Mouse (Mus musculus): ENCODE measurements around the gene Themis2. TPM values are rescaled to one million over a fixed set of nuclear protein-coding genes. Genes with fewer than 3 reads are reported as not detected.

Themis2 gene
- polyA plus RNA-seq, 1 experiment, result 0.25 TPM

DNA sequence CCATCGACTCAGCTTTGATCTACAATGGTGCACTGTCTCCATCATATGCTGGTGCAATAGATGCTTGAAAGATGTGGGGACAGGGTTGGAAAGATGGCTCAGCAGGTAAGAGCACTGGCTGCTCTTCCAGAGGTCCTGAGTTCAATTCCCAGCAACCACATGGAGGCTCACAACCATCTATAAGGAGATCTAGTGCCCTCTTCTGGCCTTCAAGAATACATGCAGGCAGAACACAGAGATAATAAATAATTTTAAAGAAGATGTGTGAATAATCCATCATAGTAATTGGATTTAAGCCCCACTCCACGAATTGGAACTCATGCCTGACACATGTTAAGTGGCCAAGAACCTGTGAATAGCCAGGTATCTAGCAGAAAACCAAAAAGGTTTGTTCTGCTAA, 22.3 kb upstream of the Themis2 start:
- peaks cover 2% of the 10 kb centered on the region; the same call in 1 of the 2 replicates for H3K4me1 ChIP-seq (ENCODE audit: control insufficient read depth, insufficient read depth, low read length)

DNA sequence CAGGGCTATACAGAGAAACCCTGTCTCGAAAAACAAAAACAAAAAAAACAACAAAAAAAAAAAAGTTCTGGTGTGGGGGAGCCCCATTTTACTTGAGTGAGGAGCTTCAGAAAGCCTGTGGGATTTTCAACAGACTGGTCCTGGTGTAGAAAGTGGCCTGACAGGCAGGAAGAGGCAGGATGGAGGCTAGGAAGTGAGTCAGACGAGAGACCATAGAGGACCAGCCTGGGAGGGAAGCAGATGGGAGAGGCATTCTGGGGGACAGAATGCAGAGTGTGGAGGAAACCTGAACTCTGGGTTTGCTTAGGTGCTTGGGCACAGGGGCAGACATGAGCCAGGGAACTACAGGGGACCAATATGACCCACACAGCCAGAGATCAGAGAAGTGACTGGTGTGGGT, 20.7 kb upstream of the Themis2 start:
- Histone ChIP-seq H3K27me3 (ENCODE audit: control insufficient read depth, insufficient read depth, low read length) (no peaks in the 10 kb centered on the region), H3K4me3 (ENCODE audit: control insufficient read depth, low read depth, low read length) (no peak overlapping the region), H3K4me1 (ENCODE audit: control insufficient read depth, insufficient read depth, low read length) (no peaks in the 10 kb centered on the region), H3K27ac (ENCODE audit: control insufficient read depth, insufficient read depth, low read depth, low read length) (no peak overlapping the region), H3K36me3 (ENCODE audit: control insufficient read depth, insufficient read depth, low read length) (no peaks in the 10 kb centered on the region)
- TF ChIP-seq POLR2A (IDR thresholded peaks at IDR 0.05; ENCODE audit: control insufficient read depth, low read depth, low read length) (no peak), CTCF (IDR thresholded peaks at IDR 0.05; ENCODE audit: control insufficient read depth, insufficient read depth, insufficient replicate concordance, low read depth, low read length) (no peak)

More for the DNA sequence above, 22.3 kb upstream of the Themis2 start:
- H3K27ac ChIP-seq (ENCODE audit: control insufficient read depth, insufficient read depth, low read depth, low read length), result no peak overlapping the region
- H3K36me3 ChIP-seq (ENCODE audit: control insufficient read depth, insufficient read depth, low read length), result no peaks in the 10 kb centered on the region
- no peaks in the 10 kb centered on the region for H3K27me3 ChIP-seq (ENCODE audit: control insufficient read depth, insufficient read depth, low read length)
- TF ChIP-seq POLR2A (IDR thresholded peaks at IDR 0.05; ENCODE audit: control insufficient read depth, low read depth, low read length), result no peak
- TF ChIP-seq CTCF (IDR thresholded peaks at IDR 0.05; ENCODE audit: control insufficient read depth, insufficient read depth, insufficient replicate concordance, low read depth, low read length), result no peak
- H3K4me3 ChIP-seq (ENCODE audit: control insufficient read depth, low read depth, low read length), result no peak overlapping the region

DNA sequence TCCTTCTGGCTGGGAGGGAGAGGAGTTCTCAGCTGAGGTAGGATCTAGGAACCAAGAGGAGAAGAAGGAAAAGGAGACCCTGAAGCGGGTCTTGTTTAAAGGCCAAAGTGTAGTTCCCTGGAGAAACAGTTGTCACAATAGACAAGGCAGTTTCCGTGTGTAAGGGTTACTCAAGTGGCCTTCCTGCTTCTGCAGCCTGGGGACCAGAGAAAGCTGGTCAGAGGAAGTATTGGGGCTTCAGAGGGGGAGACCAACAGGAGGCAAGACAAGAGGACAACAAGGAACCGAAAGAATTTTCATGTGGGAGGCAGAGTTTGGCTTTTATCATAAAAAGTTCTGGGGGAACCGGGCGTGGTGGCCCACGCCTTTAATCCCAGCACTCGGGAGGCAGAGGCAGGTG, 20.2 kb upstream of the Themis2 start:
- H3K36me3 ChIP-seq (ENCODE audit: control insufficient read depth, insufficient read depth, low read length), result no peaks in the 10 kb centered on the region
- no peak overlapping the region for H3K27ac ChIP-seq (ENCODE audit: control insufficient read depth, insufficient read depth, low read depth, low read length)
- TF ChIP-seq POLR2A (IDR thresholded peaks at IDR 0.05; ENCODE audit: control insufficient read depth, low read depth, low read length) (no peak), CTCF (IDR thresholded peaks at IDR 0.05; ENCODE audit: control insufficient read depth, insufficient read depth, insufficient replicate concordance, low read depth, low read length) (no peak)
- no peaks in the 10 kb centered on the region for H3K27me3 ChIP-seq (ENCODE audit: control insufficient read depth, insufficient read depth, low read length)
- H3K4me1 ChIP-seq (ENCODE audit: control insufficient read depth, insufficient read depth, low read length), result no peaks in the 10 kb centered on the region
- no peak overlapping the region for H3K4me3 ChIP-seq (ENCODE audit: control insufficient read depth, low read depth, low read length)

DNA sequence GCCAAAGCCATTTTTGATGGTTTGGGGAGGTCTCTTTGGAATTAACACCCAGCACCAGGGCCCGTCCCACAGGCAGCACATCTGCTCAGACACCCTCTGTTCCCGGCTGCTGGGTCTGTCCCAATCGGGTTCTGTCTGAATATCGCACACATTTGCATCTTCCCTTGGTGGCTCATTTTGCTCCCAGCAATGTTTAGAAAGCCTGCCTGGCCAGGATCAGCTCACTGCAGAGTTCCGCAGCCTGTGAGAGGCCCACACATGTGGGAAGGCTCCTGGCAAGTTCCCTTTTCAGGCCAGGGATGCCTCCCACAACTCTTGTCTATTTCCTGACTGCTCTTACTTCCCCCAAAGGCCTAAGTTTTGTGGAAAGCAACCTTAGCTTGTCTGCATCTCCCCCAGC, 13.4 kb upstream of the Themis2 start:
- no peak overlapping the region for H3K27ac ChIP-seq (ENCODE audit: control insufficient read depth, insufficient read depth, low read depth, low read length)
- no peaks in the 10 kb centered on the region for H3K27me3 ChIP-seq (ENCODE audit: control insufficient read depth, insufficient read depth, low read length)
- H3K36me3 ChIP-seq (ENCODE audit: control insufficient read depth, insufficient read depth, low read length), result no peaks in the 10 kb centered on the region
- TF ChIP-seq POLR2A (IDR thresholded peaks at IDR 0.05; ENCODE audit: control insufficient read depth, low read depth, low read length), result no peak
- TF ChIP-seq CTCF (IDR thresholded peaks at IDR 0.05; ENCODE audit: control insufficient read depth, insufficient read depth, insufficient replicate concordance, low read depth, low read length), result no peak
- no peak overlapping the region for H3K4me3 ChIP-seq (ENCODE audit: control insufficient read depth, low read depth, low read length)
- no peaks in the 10 kb centered on the region; the same call in 1 of the 2 replicates for H3K4me1 ChIP-seq (ENCODE audit: control insufficient read depth, insufficient read depth, low read length)

DNA sequence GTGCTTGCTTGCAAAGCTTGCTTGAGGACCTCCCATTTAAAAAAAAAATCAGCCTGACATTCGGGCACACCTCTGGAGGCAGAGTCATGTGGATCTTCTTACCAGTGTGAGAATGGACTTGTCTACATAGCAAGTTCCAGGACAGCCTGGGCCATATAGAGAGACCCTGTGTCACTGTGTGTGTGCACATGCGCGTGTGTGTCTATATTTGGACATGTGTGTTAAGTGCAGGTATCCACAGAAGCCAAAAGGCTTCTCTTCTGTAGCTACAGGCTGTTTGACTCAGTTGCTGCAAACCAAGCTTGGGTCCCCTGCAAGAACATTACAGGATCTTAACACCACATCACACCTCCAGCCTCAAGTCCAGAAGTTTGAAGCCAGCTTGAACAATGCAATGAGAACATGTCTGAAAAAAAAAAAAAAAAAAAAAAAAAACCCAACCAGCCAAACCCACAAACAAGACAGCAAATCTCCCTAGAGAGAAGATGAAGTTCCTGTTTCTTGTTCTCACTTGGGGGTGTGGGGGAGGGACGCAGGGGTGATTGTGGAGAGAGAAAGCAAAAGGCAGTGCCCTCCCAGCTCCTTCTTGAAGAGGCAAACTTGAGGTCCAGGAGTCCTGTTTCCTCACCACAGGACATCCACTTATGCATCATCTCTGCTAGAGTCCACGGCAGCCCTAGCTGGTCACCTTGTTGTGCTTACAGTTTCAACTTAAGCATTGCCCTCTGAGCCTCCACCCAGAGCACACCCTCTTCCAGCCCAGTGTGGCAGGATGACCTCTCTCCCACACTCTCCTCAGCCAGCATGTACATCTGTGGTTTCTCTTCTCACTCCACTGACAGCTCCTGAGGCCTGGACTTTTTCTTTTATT, 11.8 kb upstream of the Themis2 start:
- no peaks in the 10 kb centered on the region for H3K27me3 ChIP-seq (ENCODE audit: control insufficient read depth, insufficient read depth, low read length)
- TF ChIP-seq CTCF (IDR thresholded peaks at IDR 0.05; ENCODE audit: control insufficient read depth, insufficient read depth, insufficient replicate concordance, low read depth, low read length) (no peak), POLR2A (IDR thresholded peaks at IDR 0.05; ENCODE audit: control insufficient read depth, low read depth, low read length) (no peak)
- no peaks in the 10 kb centered on the region; the same call in 1 of the 2 replicates for H3K4me1 ChIP-seq (ENCODE audit: control insufficient read depth, insufficient read depth, low read length)
- H3K36me3 ChIP-seq (ENCODE audit: control insufficient read depth, insufficient read depth, low read length), result no peaks in the 10 kb centered on the region
- H3K27ac ChIP-seq (ENCODE audit: control insufficient read depth, insufficient read depth, low read depth, low read length), result no peak overlapping the region
- no peak overlapping the region for H3K4me3 ChIP-seq (ENCODE audit: control insufficient read depth, low read depth, low read length)

DNA sequence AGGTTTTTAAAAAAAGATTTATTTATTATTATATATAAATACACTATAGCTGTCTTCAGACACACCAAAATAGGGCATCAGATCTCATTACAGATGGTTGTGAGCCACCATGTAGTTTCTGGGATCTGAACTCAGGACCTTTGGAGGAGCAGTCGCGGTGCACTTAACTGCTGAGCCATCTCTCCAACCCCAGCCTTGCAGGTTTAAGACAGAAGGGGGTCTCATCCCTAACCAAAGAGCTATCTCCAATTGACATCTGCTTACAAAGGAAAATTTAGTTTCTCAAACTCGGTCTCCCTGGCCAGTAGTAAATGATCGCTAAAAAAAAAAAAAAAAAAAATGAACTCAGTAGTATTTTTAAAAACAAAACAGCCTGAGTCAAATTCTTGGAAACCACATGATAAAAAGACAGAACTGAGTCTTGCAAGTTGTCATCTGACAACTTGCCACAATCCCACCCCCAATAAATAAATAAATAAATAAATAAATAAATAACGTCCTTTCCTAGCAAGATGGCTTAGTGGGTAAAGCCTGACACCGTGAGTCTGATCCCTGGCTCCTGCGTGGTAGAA, 10.5 kb upstream of the Themis2 start:
- no peak overlapping the region for H3K4me3 ChIP-seq (ENCODE audit: control insufficient read depth, low read depth, low read length)
- H3K27ac ChIP-seq (ENCODE audit: control insufficient read depth, insufficient read depth, low read depth, low read length), result no peak overlapping the region
- H3K36me3 ChIP-seq (ENCODE audit: control insufficient read depth, insufficient read depth, low read length), result no peaks in the 10 kb centered on the region
- H3K4me1 ChIP-seq (ENCODE audit: control insufficient read depth, insufficient read depth, low read length), result peaks cover 2% of the 10 kb centered on the region; the same call in 1 of the 2 replicates
- no peak for TF ChIP-seq CTCF (IDR thresholded peaks at IDR 0.05; ENCODE audit: control insufficient read depth, insufficient read depth, insufficient replicate concordance, low read depth, low read length)
- no peak for TF ChIP-seq POLR2A (IDR thresholded peaks at IDR 0.05; ENCODE audit: control insufficient read depth, low read depth, low read length)
- H3K27me3 ChIP-seq (ENCODE audit: control insufficient read depth, insufficient read depth, low read length), result no peaks in the 10 kb centered on the region

DNA sequence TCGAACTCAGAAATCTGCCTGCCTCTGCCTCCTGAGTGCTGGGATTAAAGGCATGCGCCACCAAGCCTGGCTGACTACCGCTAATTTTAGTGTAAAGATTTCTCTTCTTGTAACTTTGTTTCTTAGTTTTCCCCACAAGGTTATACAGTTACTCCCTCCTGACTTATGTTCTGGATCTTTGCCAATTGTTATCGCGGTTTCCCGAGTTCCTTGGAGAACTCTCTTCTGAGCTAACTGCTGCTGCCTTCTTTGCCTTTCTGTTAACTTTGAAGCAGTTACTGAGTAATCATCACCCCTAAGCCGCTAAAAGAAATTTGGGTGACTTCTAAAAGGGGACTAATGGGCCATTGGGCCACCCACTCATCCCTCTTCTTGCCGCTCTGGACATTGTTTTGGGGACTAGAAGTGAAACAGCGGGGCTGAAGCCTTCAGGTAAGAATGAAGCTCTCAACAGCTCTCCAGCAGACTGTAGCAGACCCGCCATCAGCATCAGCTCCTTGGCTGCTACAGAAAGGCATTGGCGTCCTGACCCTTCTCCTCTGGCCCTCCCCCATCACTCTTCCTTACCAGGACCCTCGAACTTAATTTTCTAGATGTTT, 9.5 kb upstream of the Themis2 start:
- peaks cover 2% of the 10 kb centered on the region; the same call in 1 of the 2 replicates for H3K4me1 ChIP-seq (ENCODE audit: control insufficient read depth, insufficient read depth, low read length)
- no peak overlapping the region for H3K4me3 ChIP-seq (ENCODE audit: control insufficient read depth, low read depth, low read length)
- H3K27me3 ChIP-seq (ENCODE audit: control insufficient read depth, insufficient read depth, low read length), result no peaks in the 10 kb centered on the region
- TF ChIP-seq POLR2A (IDR thresholded peaks at IDR 0.05; ENCODE audit: control insufficient read depth, low read depth, low read length), result no peak
- TF ChIP-seq CTCF (IDR thresholded peaks at IDR 0.05; ENCODE audit: control insufficient read depth, insufficient read depth, insufficient replicate concordance, low read depth, low read length), result no peak
- no peaks in the 10 kb centered on the region for H3K36me3 ChIP-seq (ENCODE audit: control insufficient read depth, insufficient read depth, low read length)
- H3K27ac ChIP-seq (ENCODE audit: control insufficient read depth, insufficient read depth, low read depth, low read length), result no peak overlapping the region
